Mouse (Mus musculus) frontal cortex, postnatal 36 days (tissue): ENCODE data around the gene Uri1.

Experiments used
- DNase-seq, 2 experiments: peaks; one replicate each; pipeline ENCODE4 v3.0.0; 2022; ENCODE audit warnings: low spot score in 2 of 2

Uri1 gene

GRCm38 (mm10) chr7:38015356-38015755 is 8.0 kb downstream of the Uri1 start:
- no peak for DNase-seq

GRCm38 (mm10) chr7:38013946-38014345 is 9.4 kb downstream of the Uri1 start:
- peak; percentile 19 to 20 for DNase-seq

DNA sequence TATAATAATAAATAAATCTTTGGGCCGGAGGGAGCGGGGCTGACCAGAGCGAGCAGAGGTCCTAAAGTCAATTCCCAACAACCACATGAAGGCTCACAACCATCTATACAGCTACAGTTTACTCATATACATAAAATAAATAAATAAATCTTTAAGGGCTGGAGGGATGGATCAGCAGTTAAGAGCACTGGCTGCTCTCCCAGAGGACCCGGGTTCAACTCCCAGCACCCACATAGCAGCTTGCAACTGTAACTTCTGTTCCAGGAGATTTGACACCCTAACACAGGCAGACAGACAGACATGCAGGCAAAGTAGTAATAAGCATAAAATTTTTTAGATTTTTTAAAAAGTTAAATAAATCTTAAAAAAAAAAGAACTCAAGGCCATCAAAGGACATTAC is 10.5 kb downstream of the Uri1 start:
- no peak for DNase-seq

DNA sequence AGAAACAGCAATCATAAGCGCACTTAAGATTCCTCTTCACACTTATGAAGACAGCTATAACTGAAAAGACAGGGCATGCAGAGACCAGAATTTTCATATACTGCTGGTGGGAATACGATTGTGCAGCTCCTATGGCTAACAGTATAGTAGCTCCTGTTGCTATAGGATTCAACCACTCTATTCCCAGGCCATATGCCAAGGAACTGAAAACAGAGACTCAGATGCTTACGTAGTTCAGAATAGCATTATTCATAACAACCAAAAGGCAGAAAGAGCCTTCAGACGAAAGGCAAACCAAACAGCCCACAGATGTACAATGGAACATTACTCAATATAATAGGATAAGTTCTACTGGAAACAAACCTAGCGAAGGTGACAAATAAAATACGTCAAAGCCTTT is 15.0 kb downstream of the Uri1 start:
- DNase-seq: no peak

DNA sequence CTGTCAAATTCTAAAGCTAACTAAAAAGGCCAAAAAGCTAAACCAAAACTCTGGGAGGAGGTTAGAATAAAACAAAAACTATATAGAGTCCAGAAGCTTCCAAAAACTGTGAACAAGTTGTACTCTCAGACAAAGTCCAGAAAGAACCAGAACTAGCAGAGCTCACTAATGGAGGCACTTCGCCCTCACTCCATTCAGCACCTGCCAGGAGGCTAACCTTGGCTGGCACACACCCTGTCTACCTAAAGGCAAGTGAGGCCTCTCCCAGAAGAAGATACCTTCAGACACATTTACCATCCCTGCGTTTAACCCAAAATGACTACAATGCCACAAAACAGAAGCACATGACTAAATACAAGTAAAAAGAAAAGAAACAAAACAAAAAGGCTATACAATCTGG is 20.9 kb downstream of the Uri1 start:
- DNase-seq: no peak

DNA sequence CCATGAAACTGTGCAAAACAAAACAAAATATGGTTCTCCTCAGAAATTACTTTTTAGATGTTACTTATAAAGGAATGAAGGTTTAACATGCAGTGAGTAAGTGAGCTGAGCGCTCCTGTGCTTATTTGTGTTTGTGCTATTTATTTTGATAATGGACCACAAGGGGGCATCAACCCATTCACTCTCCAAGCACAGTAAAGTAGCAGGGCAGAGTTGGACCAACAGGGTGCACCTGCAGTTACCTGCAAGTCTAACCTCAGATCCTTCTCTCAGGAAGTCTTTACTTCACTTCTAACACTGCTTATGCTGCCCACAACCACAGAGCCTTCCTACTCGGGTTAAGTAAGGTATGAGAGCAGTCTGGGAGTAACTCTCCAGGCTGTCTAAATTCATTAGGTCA is 23.7 kb downstream of the Uri1 start:
- no peak for DNase-seq

DNA sequence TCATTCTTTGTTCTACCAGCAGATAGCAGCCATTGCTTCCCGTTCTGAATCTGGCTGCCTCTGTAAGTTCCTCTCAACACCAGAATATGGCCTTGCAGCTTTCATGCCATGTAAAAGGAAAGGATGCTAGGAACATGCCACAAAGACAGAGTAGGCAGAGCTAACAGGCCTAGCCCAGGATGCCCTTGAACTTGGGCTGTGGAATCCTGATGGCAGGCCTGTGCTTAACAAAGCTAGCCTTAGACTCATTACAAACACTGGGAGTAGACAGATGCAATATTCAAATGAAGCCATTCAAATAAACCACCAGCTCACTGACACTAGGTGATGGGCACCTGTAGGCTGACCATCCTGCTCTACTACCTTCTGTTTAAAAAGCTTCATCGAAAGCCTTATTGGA is 30.5 kb downstream of the Uri1 start:
- DNase-seq: no peak

DNA sequence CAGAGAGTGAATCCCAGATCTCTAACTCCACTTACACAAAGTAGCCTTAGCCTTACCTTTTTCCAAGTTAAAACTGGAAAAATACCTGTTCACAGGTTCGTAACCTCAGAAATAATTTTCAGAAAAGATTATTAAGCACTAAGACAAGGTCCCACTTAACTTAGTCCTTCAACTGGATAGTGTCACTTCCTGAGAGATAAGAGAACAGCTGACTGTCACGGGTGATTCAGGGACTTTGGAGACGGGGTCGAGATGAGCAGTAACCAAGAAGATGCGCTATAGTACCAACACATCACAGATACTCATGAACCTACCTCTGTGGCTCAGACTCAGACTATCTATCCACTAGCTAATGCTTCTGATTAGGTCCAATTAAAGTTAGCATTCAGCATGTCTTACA is 38.5 kb downstream of the Uri1 start:
- DNase-seq: no peak

DNA sequence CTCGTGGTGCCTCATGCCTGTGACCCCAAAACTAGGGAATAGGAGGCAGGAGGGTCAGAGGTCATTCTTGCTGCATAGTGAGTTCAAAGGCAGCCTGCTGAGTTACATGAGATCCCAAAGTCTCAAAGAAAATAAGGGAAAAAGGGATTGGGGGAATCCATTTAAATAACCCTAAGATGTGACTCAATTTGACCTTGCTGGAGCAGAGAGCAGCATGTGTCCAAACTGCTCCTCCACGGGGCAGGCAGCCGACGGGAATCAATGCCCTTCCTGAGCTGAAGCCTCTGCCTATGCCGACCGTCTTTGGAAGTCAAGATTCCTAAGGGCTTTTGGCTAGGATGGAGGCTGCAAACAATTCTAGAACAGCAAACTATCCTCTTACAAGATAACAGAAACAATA is 39.9 kb downstream of the Uri1 start:
- no peak for DNase-seq

- no peak for DNase-seq
These were observed 43.6 kb downstream of the Uri1 start for GRCm38 (mm10) chr7:37979729-37980128.

DNA sequence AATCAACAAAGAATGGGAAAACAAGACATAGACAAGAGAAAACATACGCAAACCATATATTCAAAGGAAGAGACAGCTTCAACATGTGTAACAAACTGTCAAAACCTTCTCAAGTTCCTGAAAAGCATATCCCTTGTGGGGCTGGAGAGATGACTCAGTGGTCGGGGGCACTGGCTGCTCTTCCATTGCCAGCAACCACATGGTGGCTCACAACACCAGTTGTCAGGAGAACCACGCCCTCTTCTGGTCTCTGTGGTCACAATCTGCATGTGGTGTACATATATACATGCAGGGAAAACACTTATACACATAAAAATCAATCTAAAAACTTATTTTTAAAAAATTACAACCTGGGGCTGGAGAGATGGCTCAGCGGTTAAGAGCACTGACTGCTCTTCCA is 44.9 kb downstream of the Uri1 start:
- DNase-seq: no peak

GRCm38 (mm10) chr7:37977676-37978075 is 45.7 kb downstream of the Uri1 start:
- DNase-seq: no peak

DNA sequence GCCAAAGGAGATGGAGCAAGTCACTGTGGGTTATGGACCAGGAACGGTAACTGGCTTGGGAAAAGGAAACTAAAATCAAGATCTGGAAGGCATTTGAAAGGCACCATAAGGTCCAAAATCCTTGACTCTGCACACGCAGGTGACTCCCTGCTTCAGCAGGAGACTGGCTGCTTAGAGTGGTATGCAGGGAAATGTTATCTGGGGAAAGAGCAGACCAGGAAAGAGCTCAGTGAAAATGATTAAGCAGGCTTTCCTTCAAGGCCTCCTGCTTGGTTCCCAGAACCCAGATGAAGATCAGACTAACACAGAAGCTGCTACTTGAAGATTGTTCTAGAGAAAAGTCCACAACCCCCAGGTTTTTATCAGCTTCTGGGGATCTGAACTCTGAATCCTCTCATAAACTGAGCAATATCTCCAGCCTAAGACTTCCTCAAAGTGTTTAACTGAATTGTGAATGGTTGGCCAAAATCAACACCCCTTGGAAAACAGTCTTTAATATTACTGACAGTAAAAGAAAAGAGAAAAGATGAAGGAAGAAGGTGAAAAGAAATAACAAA is 50.3 kb downstream of the Uri1 start:
- DNase-seq: no peak

GRCm38 (mm10) chr7:37972571-37972970 is 50.8 kb downstream of the Uri1 start:
- DNase-seq: no peak

DNA sequence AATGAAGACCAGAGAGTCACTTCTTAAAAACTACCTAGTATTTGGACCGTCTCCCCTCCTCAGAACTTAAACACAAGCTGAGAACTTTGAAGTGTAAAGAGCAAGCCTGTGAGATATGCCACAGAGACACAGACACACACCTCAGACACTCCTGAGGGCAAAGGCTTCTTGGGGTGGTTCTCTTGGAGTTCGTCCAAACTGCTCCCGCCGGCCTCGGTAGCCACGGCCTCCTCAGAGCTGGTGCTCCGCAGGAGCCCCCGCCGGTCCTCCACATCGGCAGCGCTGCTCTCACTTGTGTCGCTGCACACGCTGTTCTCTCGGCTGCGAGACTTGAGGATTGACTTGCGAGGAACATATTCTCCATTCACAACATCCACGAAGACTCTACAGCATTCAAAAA is 61.0 kb downstream of the Uri1 start:
- no peak for DNase-seq

DNA sequence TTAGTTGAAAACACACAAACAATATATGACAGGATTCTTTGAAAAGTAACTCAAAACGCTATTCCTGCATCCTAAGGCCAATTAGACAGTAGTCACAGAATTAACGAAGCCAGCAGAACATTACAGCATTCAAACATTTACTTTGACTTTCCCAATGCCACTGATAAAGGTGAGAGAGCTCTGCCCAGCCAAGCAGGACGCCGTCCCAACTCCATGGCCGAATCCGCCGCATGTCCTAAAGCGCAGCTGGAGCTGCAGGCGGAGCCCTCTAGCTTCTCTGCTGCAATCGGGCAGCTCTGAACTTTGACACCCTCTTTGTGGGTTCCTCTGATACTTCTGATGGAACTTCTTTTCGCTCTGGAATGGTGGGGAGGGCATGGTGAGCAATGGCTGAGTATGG is 62.1 kb downstream of the Uri1 start:
- DNase-seq: no peak

GRCm38 (mm10) chr7:37951841-37952240 is 71.5 kb downstream of the Uri1 start:
- no peak for DNase-seq

- no peak for DNase-seq
These were observed 86.9 kb downstream of the Uri1 start for GRCm38 (mm10) chr7:37936459-37936858.

- DNase-seq: no peak
These were observed 87.6 kb downstream of the Uri1 start for GRCm38 (mm10) chr7:37935786-37936185.

DNA sequence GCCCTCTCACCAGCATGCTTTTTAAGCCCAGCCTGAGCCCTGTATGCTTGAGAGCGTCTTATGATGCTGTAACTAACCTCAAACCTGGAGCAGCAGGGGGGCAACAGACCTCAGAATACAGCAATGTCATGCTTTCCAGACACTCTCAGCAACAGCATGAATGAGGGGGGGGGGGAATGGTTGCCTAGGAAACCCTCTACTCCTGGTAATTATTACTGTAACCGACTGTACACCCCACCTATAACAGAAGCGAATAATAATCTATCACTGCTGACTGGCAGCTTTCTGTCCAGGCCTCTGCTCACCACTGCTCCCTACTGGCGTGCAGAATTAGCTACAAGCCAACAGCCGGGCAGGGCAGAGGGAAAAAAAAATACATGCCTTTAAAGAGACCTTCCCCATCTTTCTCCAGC is 88.6 kb downstream of the Uri1 start:
- no peak for DNase-seq

GRCm38 (mm10) chr7:37933754-37934308 is 89.5 kb downstream of the Uri1 start:
- DNase-seq: no peak

- DNase-seq: no peak
These were observed 91.7 kb downstream of the Uri1 start for GRCm38 (mm10) chr7:37931631-37932030.

DNA sequence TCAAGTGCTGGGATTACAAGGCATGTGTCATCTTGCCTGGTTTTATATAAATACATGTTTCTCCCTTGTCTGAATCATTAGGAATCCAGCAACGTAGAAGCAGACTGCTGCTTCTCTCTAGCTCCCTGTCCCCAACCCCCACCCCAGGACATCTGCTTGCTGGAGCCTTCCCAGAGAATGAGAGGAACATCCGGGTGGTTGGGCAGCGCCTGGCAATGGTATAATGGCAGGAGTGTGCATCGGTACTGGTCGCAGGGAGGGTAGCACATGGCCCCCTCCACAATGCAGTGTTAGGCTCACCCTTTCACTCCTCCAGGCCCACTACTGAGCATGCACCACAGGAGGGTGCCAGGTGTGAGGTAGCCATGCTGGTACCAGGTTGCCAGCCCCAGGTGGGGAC is 93.6 kb downstream of the Uri1 start:
- peak; percentile 28 to 30 for DNase-seq

GRCm38 (mm10) chr7:37922999-37923398 is 100.4 kb downstream of the Uri1 start:
- DNase-seq: no peak
